In genomic region chr9:58275797-58276196, GRCm38 (mm10) we compare ENCODE assay signal across 8 mouse cellular contexts. TPM values are rescaled to one million over a fixed set of nuclear protein-coding genes. Genes with fewer than 3 reads are reported as not detected.
A peak's percentile ranks its signal among the peaks of the same experiment; 100 is the strongest.
DNase-seq lines count a peak whose midpoint lies in the region; ATAC-seq and TF ChIP-seq lines count a peak whose summit lies in the region.

No protein-coding gene starts in this region.

- WGBS in heart, embryonic 14.5 days: 79% methylated on average over 3 of the region's 3 CpGs
- 19% methylated on average over 3 of the region's 3 CpGs for WGBS in liver, embryonic 13.5 days (ENCODE audit: insufficient replicate concordance)

- no peak overlapping the region for H3K4me3 ChIP-seq in heart, embryonic 14.5 days (ENCODE audit: control insufficient read depth in 1 of 2, insufficient read depth in 1 of 2, low read depth in 1 of 2, low read length in 2 of 2)
- H3K4me3 ChIP-seq in bone marrow macrophage, adult 2 months (ENCODE audit: insufficient read depth, low read length): peak overlapping the region; percentile 40
- no peak overlapping the region for H3K4me3 ChIP-seq in liver, embryonic 13.5 days (replicated peaks)

- no peak for ATAC-seq in heart, embryonic 14.5 days (ENCODE audit: insufficient number of reproducible peaks, insufficient read depth, low FRiP score, low read depth)
- ATAC-seq in liver, embryonic 13.5 days (ENCODE audit: low read depth): no peak
- no peak for ATAC-seq in erythroid progenitor cell, adult 5-6 weeks (replicated peaks; ENCODE audit: low FRiP score, poor library complexity, severe bottlenecking)

- peak overlapping the region; percentile 54 for H3K9ac ChIP-seq in heart, embryonic 14.5 days (ENCODE audit: low read length)
- H3K9ac ChIP-seq in liver, embryonic 13.5 days: no peak overlapping the region

- H3K27me3 ChIP-seq in heart, embryonic 14.5 days (ENCODE audit: control insufficient read depth, insufficient read depth, low read length): no peaks in the 10 kb centered on the region
- no peaks in the 10 kb centered on the region for H3K27me3 ChIP-seq in liver, embryonic 13.5 days

- H3K4me2 ChIP-seq in heart, embryonic 14.5 days (ENCODE audit: low read length): peak overlapping the region; percentile 51
- H3K4me2 ChIP-seq in liver, embryonic 13.5 days: peak overlapping the region; percentile 30

- intact Hi-C loops in left cerebral cortex, postnatal 10 days (cut with DNase I): no loop called here

- no peaks in the 10 kb centered on the region for H3K9me3 ChIP-seq in heart, embryonic 14.5 days (ENCODE audit: control insufficient read depth, low read length)
- no peaks in the 10 kb centered on the region for H3K9me3 ChIP-seq in liver, embryonic 13.5 days (replicated peaks)

- DNase-seq in heart, adult 18-20 months: no peak
- peak; percentile 97 for DNase-seq in 416B (ENCODE audit: low read depth)
- no peak for DNase-seq in liver, embryonic 13.5 days
- DNase-seq in layer of hippocampus, postnatal 36 days: no peak
- DNase-seq in left cerebral cortex, postnatal 10 days (ENCODE audit: extremely low spot score in 1 of 2, low spot score in 2 of 2): no peak

- no peak for TF ChIP-seq POLR2A in bone marrow macrophage, adult 2 months (IDR thresholded peaks at IDR 0.05; ENCODE audit: borderline replicate concordance, low read depth, low read length)

- no peaks in the 10 kb centered on the region for H3K36me3 ChIP-seq in heart, embryonic 14.5 days (ENCODE audit: control insufficient read depth, insufficient read depth, low read length)
- H3K36me3 ChIP-seq in liver, embryonic 13.5 days: no peaks in the 10 kb centered on the region

- peak overlapping the region; percentile 89 to 91 for H3K27ac ChIP-seq in heart, embryonic 14.5 days (replicated peaks in 1 of 2; ENCODE audit: control insufficient read depth in 1 of 2, insufficient read depth in 1 of 2, low read depth in 2 of 2, low read length in 2 of 2)
- peak overlapping the region; percentile 89 for H3K27ac ChIP-seq in bone marrow macrophage, adult 2 months (ENCODE audit: insufficient read depth, low read depth, low read length)
- peak overlapping the region; percentile 48 for H3K27ac ChIP-seq in liver, embryonic 13.5 days

- peaks cover 15 to 25% of the 10 kb centered on the region in 2 experiments for H3K4me1 ChIP-seq in heart, embryonic 14.5 days (ENCODE audit: control insufficient read depth in 2 of 2, insufficient read depth in 2 of 2, low read length in 2 of 2)
- peaks cover 55% of the 10 kb centered on the region for H3K4me1 ChIP-seq in bone marrow macrophage, adult 2 months (ENCODE audit: control insufficient read depth, insufficient read depth, low read length)
- peaks cover 32% of the 10 kb centered on the region for H3K4me1 ChIP-seq in liver, embryonic 13.5 days (replicated peaks)

- TF ChIP-seq CTCF in bone marrow macrophage, adult 2 months (IDR thresholded peaks at IDR 0.05; ENCODE audit: low read depth, low read length): no peak

RNA-seq across cellular contexts. Expression of gene Stoml1, which starts 22.8 kb away (rescaled TPM):
- polyA plus RNA-seq in heart, embryonic 14.5 days (2014; fragmentation: Nextera tagmentation; extraction: Ambion mirVana): 22.7 and 25.6 TPM in 2 replicates
- total RNA-seq in heart, adult 18-20 months (2021): 10 to 100 TPM; 10.2 to 10.5 TPM
- 21.3 and 25.2 TPM in 2 replicates for polyA plus RNA-seq in bone marrow macrophage, adult 2 months (2012; ENCODE audit: insufficient read depth, insufficient read length, missing spikeins)
- polyA plus RNA-seq in liver, embryonic 13.5 days (2015; fragmentation: Nextera tagmentation; extraction: Ambion mirVana): 5.2 and 5.5 TPM in 2 replicates
- total RNA-seq in layer of hippocampus, postnatal 36 days (2021): 10 to 100 TPM; 71.3 to 79.0 TPM
- 10 to 100 TPM; 89.0 to 93.1 TPM for total RNA-seq in left cerebral cortex, postnatal 10 days (2021)
- total RNA-seq in erythroid progenitor cell, adult 5-6 weeks (2015; ENCODE audit: low replicate concordance): 5.0 TPM in 1 of 2 replicates, not detected in the other
- 1.9 and 3.2 TPM in 2 replicates for total RNA-seq in erythroid progenitor cell, adult 5-6 weeks (2017; ENCODE audit: low replicate concordance)

RNA-seq across cellular contexts. Expression of gene Pml, which starts 26.2 kb away (rescaled TPM):
- 11.0 and 11.8 TPM in 2 replicates for polyA plus RNA-seq in heart, embryonic 14.5 days (2014; fragmentation: Nextera tagmentation; extraction: Ambion mirVana)
- total RNA-seq in heart, adult 18-20 months (2021): 1 to 10 TPM; 8.1 to 8.8 TPM
- polyA plus RNA-seq in bone marrow macrophage, adult 2 months (2012; ENCODE audit: insufficient read depth, insufficient read length, missing spikeins): 60.5 and 71.3 TPM in 2 replicates
- polyA plus RNA-seq in liver, embryonic 13.5 days (2015; fragmentation: Nextera tagmentation; extraction: Ambion mirVana): 18.9 and 21.1 TPM in 2 replicates
- 10 to 100 TPM; 12.8 to 15.4 TPM for total RNA-seq in layer of hippocampus, postnatal 36 days (2021)
- total RNA-seq in left cerebral cortex, postnatal 10 days (2021): 10 to 100 TPM; 13.3 to 14.5 TPM
- 226 and 252 TPM in 2 replicates for total RNA-seq in erythroid progenitor cell, adult 5-6 weeks (2015; ENCODE audit: low replicate concordance)
- total RNA-seq in erythroid progenitor cell, adult 5-6 weeks (2017; ENCODE audit: low replicate concordance): 113 and 157 TPM in 2 replicates

RNA-seq across cellular contexts. Expression of gene Loxl1, which starts 37.2 kb away (rescaled TPM):
- polyA plus RNA-seq in heart, embryonic 14.5 days (2014; fragmentation: Nextera tagmentation; extraction: Ambion mirVana): 46.8 and 53.6 TPM in 2 replicates
- 10 to 100 TPM; 18.3 to 20.2 TPM for total RNA-seq in heart, adult 18-20 months (2021)
- 1.5 and 1.8 TPM in 2 replicates for polyA plus RNA-seq in bone marrow macrophage, adult 2 months (2012; ENCODE audit: insufficient read depth, insufficient read length, missing spikeins)
- polyA plus RNA-seq in liver, embryonic 13.5 days (2015; fragmentation: Nextera tagmentation; extraction: Ambion mirVana): 2.1 and 2.5 TPM in 2 replicates
- 1 to 10 TPM; 3.5 to 3.9 TPM for total RNA-seq in layer of hippocampus, postnatal 36 days (2021)
- 1 to 10 TPM; 3.5 to 3.9 TPM for total RNA-seq in left cerebral cortex, postnatal 10 days (2021)
- not detected in 2 replicates for total RNA-seq in erythroid progenitor cell, adult 5-6 weeks (2015; ENCODE audit: low replicate concordance)
- total RNA-seq in erythroid progenitor cell, adult 5-6 weeks (2017; ENCODE audit: low replicate concordance): 0.08 TPM in 1 of 2 replicates, not detected in the other

Comparison
In these comparisons a context has a peak if more than half of its experiments do, and no peak if none do; other contexts are left out.
1. RNA of gene Stoml1, which starts 22.8 kb away (total RNA-seq): 89.0 to 93.1 TPM in left cerebral cortex, postnatal 10 days and 71.3 to 79.0 TPM in layer of hippocampus, postnatal 36 days; 10.2 to 10.5 TPM in heart, adult 18-20 months and 1.9 to 5.0 TPM in erythroid progenitor cell, adult 5-6 weeks; every median in the first group is over 4 times any median in the second.
2. RNA of gene Pml, which starts 26.2 kb away (total RNA-seq): 113 to 252 TPM in erythroid progenitor cell, adult 5-6 weeks; 12.8 to 15.4 TPM in layer of hippocampus, postnatal 36 days, 13.3 to 14.5 TPM in left cerebral cortex, postnatal 10 days and 8.1 to 8.8 TPM in heart, adult 18-20 months; every median in the first group is over 4 times any median in the second.
3. RNA of gene Loxl1, which starts 37.2 kb away (total RNA-seq): 18.3 to 20.2 TPM in heart, adult 18-20 months, 3.5 to 3.9 TPM in layer of hippocampus, postnatal 36 days and 3.5 to 3.9 TPM in left cerebral cortex, postnatal 10 days; 0.08 TPM in erythroid progenitor cell, adult 5-6 weeks; every median in the first group is over 4 times any median in the second.
4. Peak in every context shown above with its lines, with median percentiles within 50 percentile points of each other: H3K27ac ChIP-seq.